Mouse (Mus musculus) cortical plate, adult 2 months (tissue): ENCODE measurements around the gene Iqcf5. TPM values are rescaled to one million over a fixed set of nuclear protein-coding genes. Genes with fewer than 3 reads are reported as not detected.

ENCODE experiments used
- H3K27ac ChIP-seq: fragments of 200-500 bp; 2 replicates; pipeline ENCODE4 v1.5.1; 2012; ENCODE audit warnings: low read length, control low read depth, inconsistent platforms; ENCODE audit not compliant: insufficient read depth
- H3K4me1 ChIP-seq: fragments of 200-500 bp; 2 replicates; pipeline ENCODE4 v1.6.1; 2011; ENCODE audit warnings: low read length; ENCODE audit not compliant: control insufficient read depth, insufficient read depth
- H3K4me3 ChIP-seq: fragments of 200-500 bp; 2 replicates; pipeline ENCODE4 v1.5.1; 2011; ENCODE audit warnings: mild to moderate bottlenecking, low read length, control low read depth; ENCODE audit not compliant: insufficient read depth
- CTCF ChIP-seq: fragments of 200-500 bp; IDR thresholded peaks from 2 replicates; pipeline ENCODE4 v1.5.1; 2011; ENCODE audit warnings: mild to moderate bottlenecking, control low read depth, low read length; ENCODE audit not compliant: insufficient read depth; ENCODE audit errors: extremely low read depth
- POLR2A ChIP-seq: fragments of 200-500 bp; IDR thresholded peaks from 2 replicates; pipeline ENCODE4 v1.6.1; 2011; ENCODE audit warnings: mild to moderate bottlenecking, low read length, control low read depth; ENCODE audit not compliant: insufficient read depth; ENCODE audit errors: extremely low read depth
- polyA plus RNA-seq: library from polyadenylated mRNA; depleted of rRNA; stranded (reverse); fragments of >200 nt; gene quantifications from 2 replicates; pipeline ENCODE4 v1.2.3, GENCODE M21; 2012; rRNA removed

Gene Iqcf5
- polyA plus RNA-seq, 1 experiment: not detected

GRCm38 (mm10) chr9:106562291-106562690, 47.9 kb downstream of the Iqcf5 start:
- H3K4me1 ChIP-seq: no peaks in the 10 kb centered on the region
- TF ChIP-seq POLR2A (no peak), CTCF (no peak)
- H3K4me3 ChIP-seq: no peak overlapping the region
- no peak overlapping the region for H3K27ac ChIP-seq

- Histone ChIP-seq H3K4me3 (no peak overlapping the region), H3K27ac (no peak overlapping the region), H3K4me1 (no peaks in the 10 kb centered on the region)
- no peak for TF ChIP-seq CTCF
- no peak for TF ChIP-seq POLR2A
These were observed 49.7 kb downstream of the Iqcf5 start for GRCm38 (mm10) chr9:106564025-106564424.

Other genes with a start within 250 kb of the Iqcf5 start
- 32.6 and 34.8 TPM in 2 replicates for gene Poc1a, start 233.5 kb upstream of the Iqcf5 start, polyA plus RNA-seq
- gene Dusp7, start 145.9 kb upstream of the Iqcf5 start, polyA plus RNA-seq: 128 and 130 TPM in 2 replicates
- gene Rpl29, start 85.1 kb upstream of the Iqcf5 start, polyA plus RNA-seq: 666 and 719 TPM in 2 replicates
- gene Acy1, start 76.3 kb upstream of the Iqcf5 start, polyA plus RNA-seq: 10.7 and 12.1 TPM in 2 replicates
- gene Abhd14b, start 67.1 kb upstream of the Iqcf5 start, polyA plus RNA-seq: 37.9 and 42.8 TPM in 2 replicates
- 88.0 and 94.9 TPM in 2 replicates for gene Abhd14a, start 66.9 kb upstream of the Iqcf5 start, polyA plus RNA-seq
- 304 and 306 TPM in 2 replicates for gene Pcbp4, start 61.3 kb upstream of the Iqcf5 start, polyA plus RNA-seq
- 18.7 and 19.0 TPM in 2 replicates for gene Gpr62, start 48.6 kb upstream of the Iqcf5 start, polyA plus RNA-seq
- gene Rrp9, start 38.6 kb upstream of the Iqcf5 start, polyA plus RNA-seq: 46.3 and 47.6 TPM in 2 replicates
- 3.7 and 4.6 TPM in 2 replicates for gene Parp3, start 37.6 kb upstream of the Iqcf5 start, polyA plus RNA-seq
- gene Iqcf1, start 14.6 kb upstream of the Iqcf5 start, polyA plus RNA-seq: not detected in 2 replicates
- not detected in 2 replicates for gene Iqcf3, start 47.1 kb downstream of the Iqcf5 start, polyA plus RNA-seq
- gene Iqcf4, start 56.4 kb downstream of the Iqcf5 start, polyA plus RNA-seq: not detected in 2 replicates
- not detected in 2 replicates for gene Iqcf6, start 112.0 kb downstream of the Iqcf5 start, polyA plus RNA-seq
- 54.7 and 61.4 TPM in 2 replicates for gene Grm2, start 141.5 kb downstream of the Iqcf5 start, polyA plus RNA-seq
- 106 and 109 TPM in 2 replicates for gene Tex264, start 171.4 kb downstream of the Iqcf5 start, polyA plus RNA-seq